18 mouse cellular contexts compared by ENCODE assay signal in the genomic region with DNA sequence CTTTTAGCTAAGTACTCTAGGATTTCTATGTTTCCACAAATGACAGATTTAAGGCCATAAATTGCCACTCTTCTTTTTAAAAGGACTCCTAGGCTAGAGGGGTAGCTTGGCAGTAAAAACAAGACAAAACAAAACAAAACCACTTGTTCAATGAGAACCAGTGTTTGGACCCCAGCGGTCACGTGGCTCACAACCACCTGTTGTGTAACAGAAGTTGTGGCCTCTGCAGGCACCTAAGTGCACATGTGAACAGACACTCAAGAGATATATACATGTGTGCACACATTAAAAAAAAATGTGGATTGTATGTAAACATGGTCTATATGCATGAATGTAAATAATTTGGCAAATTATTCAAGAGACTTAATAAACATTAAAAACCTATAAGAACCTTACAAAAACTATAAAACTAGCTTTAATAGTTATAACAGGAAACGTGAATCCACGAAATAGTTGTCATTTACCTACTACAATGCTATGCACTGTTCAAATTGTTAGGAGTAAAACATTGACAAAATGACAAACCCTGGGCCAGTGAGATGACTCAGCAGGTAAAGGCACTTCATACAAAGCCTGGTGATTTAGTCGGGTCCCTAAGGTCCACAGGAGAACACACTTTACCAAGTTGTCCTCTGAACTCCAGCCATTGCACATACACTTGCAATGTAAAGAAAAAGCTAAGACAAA. TPM values are rescaled to one million over a fixed set of nuclear protein-coding genes. Genes with fewer than 3 reads are reported as not detected.
DNase-seq lines count a peak whose midpoint lies in the region; ATAC-seq lines count a peak whose summit lies in the region.
"Had no signal": no experiment of that assay in that cellular context is flagged by ENCODE, and none has a peak within 500 bp of the region (broad histone marks: within the 10 kb centered on the region; RNA-seq: fewer than 3 reads in every experiment).

No protein-coding gene starts in this region.

- peak overlapping the region; percentile 8; the same call in 1 of the 2 replicates for H3K4me2 ChIP-seq in intestine, embryonic 14.5 days (ENCODE audit: low read length)
- H3K4me2 ChIP-seq in liver, embryonic 15.5 days = peak overlapping the region; percentile 41; the same call in 1 of the 2 replicates
- H3K4me2 ChIP-seq: heart, embryonic 12.5 days; midbrain, embryonic 13.5 days had no signal

- H3K9me3 ChIP-seq in intestine, embryonic 14.5 days (ENCODE audit: control insufficient read depth, low read length) = no peaks in the 10 kb centered on the region
- no peaks in the 10 kb centered on the region for H3K9me3 ChIP-seq in liver, embryonic 15.5 days (replicated peaks)
- H3K9me3 ChIP-seq: heart, embryonic 12.5 days; midbrain, embryonic 13.5 days had no signal

- no peak overlapping the region for H3K9ac ChIP-seq in intestine, embryonic 14.5 days (ENCODE audit: low read length)
- no peak overlapping the region for H3K9ac ChIP-seq in liver, embryonic 15.5 days
- H3K9ac ChIP-seq: heart, embryonic 12.5 days; midbrain, embryonic 13.5 days had no signal

- no peak for ATAC-seq in intestine, embryonic 14.5 days (replicated peaks; ENCODE audit: low FRiP score, low TSS enrichment, low read depth)
- ATAC-seq in liver, embryonic 15.5 days (ENCODE audit: insufficient read depth) = no peak
- ATAC-seq: hindbrain, postnatal 0 days; midbrain, embryonic 13.5 days had no signal

- peaks cover 9% of the 10 kb centered on the region; the same call in 1 of the 2 replicates for H3K36me3 ChIP-seq in intestine, embryonic 14.5 days (ENCODE audit: control insufficient read depth, insufficient read depth, low read length)
- H3K36me3 ChIP-seq in liver, embryonic 15.5 days (replicated peaks) = peaks cover 14% of the 10 kb centered on the region

- H3K4me1 ChIP-seq in intestine, embryonic 14.5 days (replicated peaks; ENCODE audit: control insufficient read depth, insufficient read depth, low read length) = peaks cover 30% of the 10 kb centered on the region
- peaks cover 57% of the 10 kb centered on the region for H3K4me1 ChIP-seq in liver, embryonic 15.5 days (replicated peaks)

- DNase-seq in heart, adult 11 months = peak; percentile 74
- no peak for DNase-seq in heart, adult 9 months (ENCODE audit: low spot score in 2 of 2)
- peak; percentile 51 for DNase-seq in intestine, embryonic 14.5 days (ENCODE audit: low spot score)
- DNase-seq in kidney, postnatal 14 days = peak; percentile 52
- DNase-seq in urinary bladder, postnatal 36 days (ENCODE audit: low spot score in 2 of 2) = no peak
- no peak for DNase-seq in adrenal gland, postnatal 14 days
- DNase-seq in lung, postnatal 10 days = no peak
- DNase-seq: cerebellum, adult 9-10 months; embryo, embryonic 11 days; gastrocnemius, postnatal 36 days; heart, postnatal 36 days; layer of hippocampus, adult 9-11 months; spleen, adult 18-20 months; thymus, postnatal 25 days had no signal

- no peak overlapping the region; the same call in 1 of the 2 replicates for H3K27ac ChIP-seq in intestine, embryonic 14.5 days (ENCODE audit: low read depth)
- H3K27ac ChIP-seq in liver, embryonic 15.5 days (replicated peaks) = peak overlapping the region; percentile 65
- H3K27ac ChIP-seq: hindbrain, postnatal 0 days; midbrain, embryonic 13.5 days had no signal

- H3K4me3 ChIP-seq in intestine, embryonic 14.5 days (ENCODE audit: low read depth, low read length) = no peak overlapping the region
- H3K4me3 ChIP-seq in liver, embryonic 15.5 days (replicated peaks) = no peak overlapping the region
- H3K4me3 ChIP-seq: heart, embryonic 12.5 days; midbrain, embryonic 13.5 days had no signal

- H3K27me3 ChIP-seq in intestine, embryonic 14.5 days (replicated peaks; ENCODE audit: control insufficient read depth, insufficient read depth, low read length) = no peaks in the 10 kb centered on the region
- no peaks in the 10 kb centered on the region for H3K27me3 ChIP-seq in liver, embryonic 15.5 days
- H3K27me3 ChIP-seq: heart, embryonic 12.5 days; midbrain, embryonic 13.5 days had no signal

- WGBS in intestine, embryonic 14.5 days = 71% methylated on average over 5 of the region's 5 CpGs
- 58% methylated on average over 5 of the region's 5 CpGs for WGBS in liver, embryonic 15.5 days (ENCODE audit: insufficient replicate concordance)

RNA-seq across cellular contexts. Expression of a gene that starts 3.8 kb away (rescaled TPM):
- 104 and 109 TPM in 2 replicates for polyA plus RNA-seq in intestine, embryonic 14.5 days (2014; fragmentation: Nextera tagmentation; extraction: Ambion mirVana)
- 37.8 and 40.1 TPM in 2 replicates for polyA plus RNA-seq in liver, embryonic 15.5 days (2015; fragmentation: Nextera tagmentation; extraction: Ambion mirVana)
- 70.4 and 76.2 TPM in 2 replicates for total RNA-seq in adrenal gland, postnatal 14 days (2021)

Comparison
In these comparisons a context has a peak if more than half of its experiments do, and no peak if none do; other contexts are left out.
1. DNase-seq: peak in heart, adult 11 months (single experiment), intestine, embryonic 14.5 days (single experiment) and kidney, postnatal 14 days (single experiment); none in heart, adult 9 months (0 of 2), urinary bladder, postnatal 36 days (0 of 2), adrenal gland, postnatal 14 days (single experiment) and lung, postnatal 10 days (single experiment).